Mouse (Mus musculus) adrenal gland, postnatal 4 days (tissue): ENCODE measurements around the gene Spats2l. TPM values are rescaled to one million over a fixed set of nuclear protein-coding genes. Genes with fewer than 3 reads are reported as not detected.

Source experiments
- DNase-seq, 2 experiments: peaks; one replicate each; pipeline ENCODE4 v3.0.0; 2021 to 2022; ENCODE audit warnings: low spot score in 2 of 2, mixed read lengths in 2 of 2
- long read RNA-seq, 2 experiments: library from polyadenylated mRNA; stranded (forward); transcript quantifications; one replicate each; pipeline ENCODE4 v2.0.0; 2021
- total RNA-seq, 2 experiments: library from RNA; stranded (reverse); gene quantifications; 2 replicates each; pipeline ENCODE4 v1.2.3; 2021

Spats2l gene
- total RNA-seq = 10 to 100 TPM; 20.7 to 22.2 TPM
- long read RNA-seq, experiment 1, partial matches to known transcripts = 0 of 13 reads
- long read RNA-seq, experiment 1, other reads (novel, unspliced or antisense) = 10 of 13 reads
- long read RNA-seq, experiment 2, transcript Spats2l-206 (14 exons, 3,929 nt) = major isoform, 6 of 28 reads
- long read RNA-seq, experiment 2, partial matches to known transcripts = 4 of 28 reads
- long read RNA-seq, experiment 2, other reads (novel, unspliced or antisense) = 17 of 28 reads

DNA sequence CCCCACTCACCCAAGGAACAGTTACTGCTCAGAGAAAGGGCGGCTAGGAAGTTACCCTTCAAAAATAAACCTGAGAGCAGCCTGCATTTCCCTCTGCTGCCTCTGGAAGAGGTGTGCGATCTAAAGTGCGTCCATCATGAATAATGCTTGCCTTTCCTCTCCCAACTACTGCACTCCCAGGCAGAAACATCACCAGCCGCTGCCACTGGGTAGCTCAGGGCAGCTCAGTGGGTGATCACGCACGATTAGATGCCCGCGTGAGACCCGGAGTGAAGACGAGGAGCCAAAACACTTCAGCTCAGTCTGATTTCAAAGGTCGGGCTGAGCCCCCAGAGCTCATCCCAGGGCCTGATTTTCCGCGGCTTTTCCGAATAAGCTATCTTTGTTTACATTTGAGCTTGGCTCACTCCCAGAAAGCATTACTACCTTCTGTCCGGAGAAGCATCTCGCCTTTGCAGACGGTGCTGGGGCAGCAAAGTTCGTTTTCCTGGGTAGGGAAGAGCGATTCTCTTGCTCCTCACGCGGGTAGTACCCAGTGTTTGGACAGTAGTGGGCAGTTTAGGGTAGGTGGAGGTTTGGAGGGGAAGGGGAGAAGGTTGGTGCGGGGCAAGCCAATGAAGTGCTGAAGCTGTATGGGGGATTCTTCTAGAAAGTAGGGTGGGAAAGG is at the start of gene Spats2l:
Spats2l (plus strand) TSS at position 162 of the 667 bp plus-strand sequence.
- DNase-seq = no peak

DNA sequence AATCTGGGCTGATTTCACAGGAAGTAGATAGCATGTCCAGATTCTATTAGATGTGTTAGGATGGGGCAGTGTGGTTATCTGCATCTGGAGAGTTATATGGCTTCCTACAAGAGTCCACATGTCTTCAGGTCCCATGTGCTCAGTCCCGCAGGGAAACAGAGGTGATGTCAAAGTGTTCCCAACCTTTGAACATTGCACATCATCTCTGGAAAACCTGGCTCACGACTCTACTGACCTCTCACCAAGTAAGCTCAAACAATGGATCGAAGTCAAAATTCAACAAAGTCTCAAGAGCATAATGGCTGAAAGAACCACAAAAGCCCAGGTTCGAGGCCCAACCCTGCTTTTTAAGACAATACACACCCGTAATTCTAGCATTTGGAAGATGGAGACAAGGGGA is 48.7 kb upstream of the Spats2l start:
- DNase-seq = no peak

DNA sequence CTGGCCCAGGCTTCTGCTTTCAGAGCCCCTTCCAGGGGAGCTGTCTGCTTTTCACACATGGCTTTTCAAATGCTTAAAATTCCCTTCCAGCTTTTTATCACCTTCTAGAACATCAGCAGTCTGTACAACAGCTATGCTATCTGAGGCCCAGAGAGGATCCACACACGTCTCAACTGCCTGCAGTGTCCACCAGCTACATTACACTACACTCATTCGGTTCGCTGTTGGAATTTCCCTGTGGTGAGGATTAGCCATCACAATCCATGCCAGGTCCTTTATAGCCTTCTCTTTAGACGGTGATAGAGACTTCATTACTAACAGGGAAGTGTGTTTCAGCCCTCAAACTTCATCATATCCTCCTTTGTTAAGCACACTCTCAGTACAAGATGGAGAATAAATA is 38.1 kb upstream of the Spats2l start:
- DNase-seq = no peak

DNA sequence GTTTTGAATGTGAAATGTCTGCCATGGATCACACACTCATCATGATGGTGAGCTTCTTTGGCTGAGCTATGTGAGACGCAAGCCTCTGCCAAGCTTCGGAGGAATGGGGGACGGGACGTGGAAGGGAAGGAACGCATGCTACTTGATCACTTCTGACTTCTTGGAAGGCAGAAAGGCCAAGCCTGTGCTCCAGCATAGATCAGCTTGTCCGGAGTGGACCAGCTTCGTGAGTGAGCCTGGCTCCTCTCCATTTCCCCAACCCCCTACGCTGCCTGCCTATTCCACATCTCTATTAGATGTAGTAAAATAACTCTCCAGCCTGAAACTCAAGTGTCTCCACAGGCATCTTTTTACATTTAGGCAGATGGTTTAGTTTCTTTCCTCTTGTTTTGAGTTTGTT is 32.2 kb upstream of the Spats2l start:
- DNase-seq = no peak

DNA sequence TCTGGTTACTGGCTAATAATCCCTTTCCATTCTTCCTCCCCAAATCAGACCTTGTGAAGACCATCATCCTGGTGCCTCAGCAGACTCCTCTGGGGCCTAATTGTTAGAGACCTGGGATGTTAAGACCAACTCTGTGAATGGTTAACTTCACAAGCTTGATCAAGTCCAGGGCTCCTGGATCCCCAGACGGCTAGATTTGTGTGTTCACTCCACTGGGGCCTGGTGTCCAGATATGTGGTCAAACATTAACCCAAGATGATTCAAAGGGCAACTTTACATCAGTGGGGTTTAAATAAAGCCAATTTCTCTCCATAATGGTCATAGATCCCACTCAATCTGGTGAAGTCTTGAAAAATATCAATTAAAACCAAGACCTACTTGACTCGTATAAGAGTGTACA is 31.7 kb upstream of the Spats2l start:
- DNase-seq = no peak

DNA sequence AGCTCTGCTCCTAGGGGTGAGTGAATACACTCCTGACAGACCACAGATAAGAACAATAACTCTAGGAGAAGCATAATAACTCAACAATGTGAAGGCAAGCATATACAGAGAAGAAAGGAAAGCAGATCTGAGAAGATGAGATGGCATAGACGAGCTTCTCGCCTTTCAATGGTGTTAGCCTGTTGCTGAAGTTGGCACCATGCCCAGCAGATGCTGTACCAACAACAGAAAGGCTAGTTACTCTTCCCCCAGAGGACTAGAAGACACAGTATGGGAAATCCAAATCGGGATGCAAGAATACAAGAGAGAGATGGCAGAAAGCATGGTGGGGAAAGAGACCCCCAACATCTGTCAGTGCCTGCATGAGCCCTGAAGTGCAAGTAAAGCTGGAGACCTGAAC is 22.2 kb upstream of the Spats2l start:
- no peak for DNase-seq

DNA sequence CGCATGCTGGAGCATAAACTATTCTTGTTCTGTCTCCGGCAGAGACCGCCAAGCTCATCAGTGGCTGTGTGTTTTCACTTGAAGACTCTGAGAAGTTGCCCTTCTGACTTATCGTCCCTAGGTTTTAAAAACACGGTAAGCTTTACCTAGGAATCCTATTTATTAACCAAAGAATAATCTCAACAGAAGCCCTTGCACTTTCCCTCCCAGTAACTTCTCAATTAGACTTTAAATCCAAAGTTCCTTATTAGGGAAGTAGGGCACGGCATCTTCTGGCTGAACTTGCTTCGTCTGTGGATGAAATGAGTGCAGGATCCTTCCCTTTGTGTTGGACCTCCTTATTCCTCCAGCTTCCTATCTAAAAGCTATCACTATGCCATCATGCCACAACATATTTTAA is 7.6 kb upstream of the Spats2l start:
- no peak for DNase-seq

DNA sequence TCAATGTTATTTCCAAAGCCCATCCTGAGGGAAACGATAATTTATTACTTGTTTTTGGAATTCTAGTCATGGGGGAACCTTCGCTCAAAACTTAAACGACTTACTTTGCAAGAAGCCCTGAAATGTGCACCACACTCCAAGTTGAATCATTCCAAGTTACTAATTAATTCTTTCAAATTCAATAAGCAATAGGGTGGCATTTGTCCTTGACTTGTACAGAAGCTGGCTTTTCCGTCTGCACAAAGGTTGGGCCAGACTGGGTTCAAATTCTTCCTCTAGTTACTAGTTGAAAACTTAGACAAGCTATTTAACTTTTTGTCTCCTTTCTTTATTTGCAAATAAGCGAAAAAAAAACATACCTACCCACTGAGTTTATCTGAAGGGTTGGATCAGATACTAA is 636 bp upstream of the Spats2l start:
- no peak for DNase-seq

DNA sequence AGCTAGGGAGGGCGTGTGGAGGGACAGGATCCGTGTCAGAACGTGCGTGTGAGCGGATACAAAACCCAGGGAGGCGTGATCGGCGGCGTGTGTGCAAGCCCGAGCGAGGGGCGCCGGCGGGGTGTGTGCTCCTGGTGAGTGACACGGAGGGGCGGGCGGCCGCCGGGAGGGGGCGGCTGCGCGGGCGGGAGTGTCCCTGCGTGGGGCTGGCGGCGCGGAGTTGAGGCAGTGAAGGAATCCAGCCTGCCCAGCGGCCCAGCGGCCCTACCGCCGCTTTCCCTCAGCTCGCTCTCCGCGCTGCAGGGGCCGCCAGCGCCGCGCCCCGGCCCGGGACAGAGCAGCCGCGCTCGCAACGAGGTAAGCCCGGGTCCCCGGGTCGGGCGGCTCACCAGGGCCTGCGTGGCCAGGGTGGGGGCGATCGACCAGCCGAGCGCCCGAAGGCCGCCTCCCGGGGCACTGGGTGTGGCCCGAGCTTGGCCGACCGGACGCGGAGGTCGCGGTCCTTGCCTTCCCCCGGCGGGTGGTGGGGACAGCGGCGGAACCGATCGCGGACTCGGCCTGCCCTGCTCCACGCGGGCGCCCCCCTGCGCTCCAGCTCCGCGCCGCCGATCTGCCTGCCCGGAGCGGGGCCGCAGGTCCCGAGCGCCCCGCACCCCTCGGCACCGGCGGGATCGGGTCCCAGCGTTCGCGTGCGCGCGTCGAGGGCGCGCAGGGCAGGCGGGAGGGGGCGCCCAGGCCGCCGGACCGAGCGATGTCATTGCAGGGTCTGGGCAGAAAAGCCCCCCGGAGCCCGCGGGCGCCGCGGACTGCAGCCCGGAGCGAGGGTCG is 920 bp downstream of the Spats2l start:
- peak; percentile 22 to 30 for DNase-seq

DNA sequence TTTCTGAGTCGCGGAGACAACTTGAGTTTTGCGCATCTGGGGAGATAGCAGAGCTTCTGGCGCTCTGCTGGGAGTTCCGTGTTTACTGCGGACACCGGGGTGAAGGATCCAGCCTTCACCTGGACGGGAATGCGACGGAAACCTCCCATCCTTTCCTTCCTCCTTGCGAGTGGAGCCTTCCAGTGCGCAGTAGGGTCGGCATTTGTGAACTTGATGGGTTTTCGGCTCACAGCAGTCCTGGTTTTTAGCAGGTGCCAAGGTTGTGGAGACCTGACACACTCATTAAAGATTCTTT is 1.5 kb downstream of the Spats2l start:
- DNase-seq = no peak

DNA sequence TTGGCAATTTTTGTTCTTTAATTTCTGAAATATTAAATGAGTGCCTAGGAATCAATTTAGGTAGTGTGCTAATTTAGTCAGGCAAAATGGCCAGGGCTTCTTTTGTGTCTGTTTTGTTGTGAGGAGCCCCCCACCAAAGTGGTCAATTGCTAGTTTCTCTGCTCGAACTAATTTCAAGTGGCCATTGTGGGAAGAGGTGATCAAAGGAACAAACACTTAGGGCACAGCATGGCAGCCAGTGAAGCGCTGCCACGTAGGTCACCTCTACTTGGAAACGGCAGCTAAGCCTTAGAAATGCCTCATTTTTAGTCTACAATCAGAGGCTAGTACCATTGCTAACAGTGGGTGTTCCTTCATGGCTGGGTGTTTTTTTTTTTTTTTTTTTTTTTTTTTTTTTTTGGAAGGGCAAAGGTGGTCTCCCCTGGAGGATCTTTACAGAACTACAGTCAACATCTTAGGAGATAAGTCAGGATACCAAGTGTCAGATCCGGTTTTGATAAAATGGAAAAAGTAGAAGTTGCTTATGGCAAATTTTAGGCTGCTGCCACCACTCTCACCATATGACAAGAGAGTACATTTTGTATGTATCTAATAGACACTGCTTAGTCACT is 2.8 kb downstream of the Spats2l start:
- DNase-seq = no peak

DNA sequence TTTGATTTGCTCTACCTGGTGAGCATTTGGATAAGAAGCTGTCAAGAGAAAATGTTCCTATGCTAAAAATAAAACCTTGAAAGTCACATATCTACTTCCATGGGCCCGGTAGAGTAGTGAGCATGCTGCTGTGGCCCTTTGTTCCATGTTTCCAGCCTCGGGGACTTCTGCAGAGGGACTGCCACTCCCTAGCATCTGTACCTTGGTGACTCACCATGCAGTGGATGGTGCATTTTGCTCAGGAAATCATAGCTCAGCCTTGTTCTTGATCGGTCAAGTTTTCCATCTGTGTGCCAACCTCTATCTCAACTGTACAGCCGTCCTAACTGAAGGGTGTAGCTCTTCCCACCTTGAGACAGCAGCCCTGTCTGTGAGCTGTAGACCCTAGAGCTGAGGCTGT is 10.3 kb downstream of the Spats2l start:
- no peak for DNase-seq

DNA sequence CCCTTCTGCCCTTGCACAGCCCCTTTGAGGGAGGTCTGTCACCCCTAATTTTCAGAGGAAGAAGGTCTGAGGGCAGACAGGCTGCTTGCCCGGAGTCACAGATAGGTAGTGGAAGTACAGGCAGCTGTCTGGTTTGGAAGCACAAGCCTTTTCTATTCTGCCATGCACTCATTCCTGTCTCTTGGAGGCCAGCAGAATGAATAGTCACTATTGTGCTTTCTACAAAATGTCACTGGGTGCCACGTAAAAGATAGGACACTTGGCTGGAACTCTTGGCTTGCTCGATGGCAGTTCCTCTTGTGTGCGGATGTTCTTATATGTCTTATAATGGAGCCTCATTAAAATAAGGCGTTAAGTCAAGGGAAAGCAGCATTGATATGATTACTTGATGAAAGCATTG is 15.9 kb downstream of the Spats2l start:
- no peak for DNase-seq

DNA sequence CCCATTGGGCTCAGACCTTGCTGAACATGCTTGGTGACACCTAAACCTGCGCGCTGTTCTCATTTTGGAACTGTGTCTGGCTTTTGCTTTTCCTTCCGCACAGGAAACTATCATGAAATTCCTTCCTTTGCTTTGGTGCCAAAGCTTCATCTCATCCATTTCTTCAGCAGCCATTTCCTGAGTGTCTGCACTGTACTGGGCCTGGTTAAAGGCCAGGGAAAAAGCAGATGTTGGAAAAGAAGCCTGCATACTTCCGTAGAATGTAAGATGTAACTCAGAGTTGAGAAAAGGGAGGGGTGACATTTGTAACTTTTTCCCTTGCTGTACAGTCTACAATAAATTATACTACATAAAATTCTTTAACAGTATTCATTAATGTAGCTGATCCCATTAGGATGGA is 18.2 kb downstream of the Spats2l start:
- no peak for DNase-seq

DNA sequence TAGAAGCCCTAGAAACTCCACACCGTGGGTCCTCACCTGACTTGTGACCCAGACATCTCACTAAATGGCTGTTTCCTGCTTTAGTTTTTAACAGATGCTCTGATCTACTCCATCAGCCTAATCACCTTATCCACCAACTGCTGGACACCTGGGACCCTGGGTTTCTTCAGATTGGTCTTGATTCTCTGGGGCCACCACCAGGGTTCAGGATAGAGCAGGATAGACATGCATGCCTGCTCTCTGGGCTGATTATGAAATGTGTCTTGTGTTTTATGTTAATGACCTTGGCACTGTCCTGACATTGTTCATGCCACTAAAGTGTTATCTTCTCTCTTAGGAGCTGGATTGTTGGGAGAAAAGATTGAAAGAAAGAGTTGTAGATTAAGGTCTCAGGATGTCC is 21.9 kb downstream of the Spats2l start:
- DNase-seq = no peak

DNA sequence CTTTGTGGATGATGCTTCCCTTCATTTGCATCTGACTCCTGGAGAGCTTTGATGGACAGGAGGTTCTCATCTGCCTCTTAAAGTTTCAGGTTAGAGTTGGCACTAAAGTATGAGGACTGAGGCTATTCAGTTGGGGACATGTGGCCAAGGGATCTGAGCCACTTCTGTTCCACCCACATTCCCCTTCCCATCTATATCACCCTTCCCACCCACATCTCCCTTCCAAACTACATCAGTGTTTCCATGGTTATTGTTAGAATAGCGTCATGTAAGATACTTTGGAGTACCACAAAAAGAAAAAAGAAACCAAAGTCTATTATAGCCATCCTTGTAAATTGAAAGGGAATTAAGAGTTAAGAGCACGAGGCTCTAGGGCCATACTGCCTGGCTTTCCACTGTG is 25.4 kb downstream of the Spats2l start:
- DNase-seq = no peak

DNA sequence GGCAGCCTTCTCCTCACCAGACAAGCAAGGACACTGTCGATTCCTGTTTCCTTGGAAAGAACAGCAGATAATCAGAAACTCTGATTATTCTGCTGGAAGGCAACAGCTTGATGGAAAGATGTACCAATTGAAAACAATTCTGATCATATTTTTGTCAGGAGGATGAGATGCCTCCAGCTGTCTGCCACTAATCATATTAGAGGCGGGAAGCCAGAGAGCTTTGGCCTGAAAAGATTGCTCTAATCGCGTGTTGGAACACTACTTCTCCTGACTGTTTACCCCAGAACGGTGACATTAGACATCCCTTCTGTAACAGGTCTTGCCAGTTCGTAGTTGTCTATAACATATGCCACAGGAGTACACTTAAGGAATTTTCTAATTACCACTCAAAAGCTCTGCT is 26.9 kb downstream of the Spats2l start:
- DNase-seq = no peak

DNA sequence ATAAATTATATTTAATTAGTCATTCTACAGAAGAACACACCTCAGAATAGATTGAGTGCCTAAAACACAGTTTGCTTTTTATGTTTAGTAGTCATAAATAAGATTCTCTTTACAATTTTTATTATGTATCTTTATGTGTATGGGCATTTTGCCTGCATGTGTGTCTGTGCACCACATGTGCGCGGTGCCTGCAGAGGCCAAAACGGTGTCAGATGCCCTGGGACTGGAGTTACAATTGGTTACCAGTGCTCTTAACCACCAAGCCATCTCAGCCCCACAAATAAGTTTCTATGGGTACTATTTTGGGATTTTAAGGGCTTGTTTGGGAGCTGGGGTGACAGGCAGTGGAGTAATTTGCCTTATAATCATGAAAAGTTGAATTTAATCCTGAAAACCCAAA is 32.2 kb downstream of the Spats2l start:
- DNase-seq = no peak

DNA sequence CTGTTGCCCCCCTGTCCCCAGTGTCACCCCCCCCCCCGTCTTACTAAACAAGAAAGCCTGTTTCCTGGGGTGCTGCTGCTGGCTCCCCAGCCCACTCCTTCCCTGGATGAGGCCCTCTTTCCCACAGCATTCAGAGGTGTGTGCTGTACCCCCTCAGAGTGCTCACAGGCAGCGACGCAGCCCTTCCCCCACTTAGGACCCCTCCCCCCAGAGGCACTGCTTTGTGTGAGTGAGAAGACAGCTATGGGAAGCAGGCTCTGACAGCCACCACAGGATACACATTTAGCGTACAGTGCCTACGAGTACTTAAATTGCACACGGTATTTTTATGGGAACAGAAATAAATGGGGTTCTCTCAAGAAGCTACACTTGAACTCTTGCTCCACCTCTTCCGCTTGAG is 33.9 kb downstream of the Spats2l start:
- DNase-seq = no peak

DNA sequence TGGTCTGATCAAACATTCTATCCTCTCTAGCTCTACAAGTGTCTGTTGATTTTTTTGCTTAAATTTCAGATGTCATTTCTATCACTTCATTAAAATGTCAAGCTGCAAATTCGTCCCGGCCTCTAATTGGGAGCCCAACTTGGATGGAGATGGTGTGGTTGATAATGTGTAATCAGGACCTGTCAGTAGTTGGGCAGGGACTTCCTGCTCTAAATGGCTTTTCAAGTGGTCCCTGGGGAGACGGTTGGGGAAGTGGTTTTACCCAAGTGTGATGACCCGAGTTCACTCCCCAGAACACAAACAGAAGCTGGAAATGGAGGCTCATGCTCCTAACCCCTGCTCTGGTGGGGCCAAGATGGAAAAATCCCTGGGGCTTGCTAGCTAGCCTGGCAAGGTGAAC is 36.3 kb downstream of the Spats2l start:
- DNase-seq = no peak

DNA sequence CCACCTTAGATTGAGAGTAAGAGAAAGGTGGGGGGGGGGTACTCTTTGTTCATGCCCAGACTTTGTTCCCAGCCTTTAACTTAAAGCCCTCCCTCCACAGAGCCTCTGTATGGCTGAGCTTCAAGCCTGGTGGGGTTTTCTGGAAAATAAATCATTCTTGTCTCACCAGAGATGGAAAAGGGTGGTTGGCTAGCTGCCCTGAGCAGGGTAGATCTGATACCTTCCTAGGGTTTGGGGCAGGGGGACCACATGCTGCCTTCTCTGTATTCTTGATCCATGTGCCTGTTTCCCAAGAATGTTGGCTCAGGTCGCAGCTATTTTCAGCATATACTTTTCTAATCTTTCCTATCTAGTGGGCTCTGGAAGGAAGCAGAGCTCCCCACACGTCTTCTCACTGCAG is 43.1 kb downstream of the Spats2l start:
- DNase-seq = no peak

DNA sequence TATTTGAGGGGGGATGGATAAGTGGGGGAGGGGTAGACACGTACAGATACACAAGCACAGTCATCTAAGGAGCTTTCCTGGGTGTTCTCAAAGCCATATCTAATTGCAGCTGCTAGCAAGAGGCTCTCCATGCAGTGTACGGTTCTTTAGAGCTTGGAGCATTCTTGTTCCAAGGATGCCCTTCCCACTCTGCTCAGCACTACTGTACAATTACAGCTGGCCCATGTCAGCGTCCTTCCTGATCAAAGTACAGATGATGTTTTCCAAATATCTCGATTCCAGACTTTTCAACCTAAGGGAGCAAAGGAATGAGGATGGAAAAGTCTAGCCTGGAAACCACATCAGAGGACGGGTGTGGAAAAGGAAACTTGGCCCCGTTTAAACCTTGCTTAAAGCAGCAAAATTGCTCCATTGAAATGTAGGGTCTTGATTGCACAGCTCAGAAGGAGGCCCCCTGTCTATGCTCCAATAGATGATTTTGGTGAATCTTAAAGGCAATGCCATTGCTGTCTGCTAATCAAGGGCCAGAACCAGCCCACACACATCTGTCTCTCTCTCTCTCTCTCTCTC is 46.6 kb downstream of the Spats2l start:
- DNase-seq = no peak
